Mouse (Mus musculus) G1E (cell line): ENCODE measurements at regions not wholly inside any gene's neighbourhood (a gene's known extent, or its start where the extent isn't known, plus 50 kb on each side); places are given as distances from the start of the nearest gene placed in this dataset.

Experiments
- CTCF ChIP-seq: IDR thresholded peaks from 2 replicates; pipeline ENCODE4 v1.5.1; 2012; ENCODE audit warnings: low read depth, low read length, inconsistent platforms, mixed read lengths
- GATA1 ChIP-seq: IDR thresholded peaks from 2 replicates; pipeline ENCODE4 v1.6.1; 2012; ENCODE audit warnings: borderline replicate concordance, low read length, inconsistent platforms, mixed read lengths
- GATA2 ChIP-seq: IDR thresholded peaks from 2 replicates; pipeline ENCODE4 v1.6.1; 2012; ENCODE audit warnings: low read depth, low read length, inconsistent platforms, borderline replicate concordance
- POLR2AphosphoS5 ChIP-seq: IDR thresholded peaks from 2 replicates; pipeline ENCODE4 v1.6.1; 2012; ENCODE audit warnings: low read depth, low read length, inconsistent platforms; ENCODE audit not compliant: insufficient replicate concordance
- TAL1 ChIP-seq: conservative IDR thresholded peaks from 2 replicates; pipeline ENCODE4 v1.6.1; 2012; ENCODE audit warnings: low read depth, low read length, inconsistent platforms, mixed read lengths

GRCm38 (mm10) chr1:51617502-51618251, 139.5 kb upstream of the Nabp1 start:
- TF ChIP-seq CTCF (no peak), GATA1 (no peak), TAL1 (no peak), POLR2AphosphoS5 (no peak), GATA2 (no peak)
